Mouse (Mus musculus): ENCODE results near the gene Igfbp2.

GRCm38 (mm10) chr1:72832715-72833153 lies 8.4 kb downstream of the Igfbp2 start:
- TF ChIP-seq POLR2A (IDR thresholded peaks at IDR 0.05; ENCODE audit: insufficient read depth, low read length) = no peak
- TF ChIP-seq CTCF (IDR thresholded peaks at IDR 0.05; ENCODE audit: low read depth, low read length) = no peak
- no peak for TF ChIP-seq EP300 (IDR thresholded peaks at IDR 0.05; ENCODE audit: insufficient read depth, low read depth, low read length)
